Mouse (Mus musculus): Measurements from ENCODE around the gene Ift172. TPM values are rescaled to one million over a fixed set of nuclear protein-coding genes. Genes with fewer than 3 reads are reported as not detected.

Ift172 gene
- polyA plus RNA-seq, 1 experiment from 2014 or later, result 44.8 TPM

- WGBS, result 1% methylated on average over 46 of the region's 46 CpGs
- H3K27ac ChIP-seq, result peak within 1 kb of the TSS; percentile 68
Measured at GRCm38 (mm10) chr5:31295606-31296141, 4.8 kb upstream of the Ift172 start, which contains the start of gene Fndc4. Gene Fndc4 (minus strand): TSS chr5:31296080.

GRCm38 (mm10) chr5:31294964-31295605, 4.2 kb upstream of the Ift172 start:
- H3K4me3 ChIP-seq, result peak overlapping the region; percentile 98
- WGBS, result 3% methylated on average over 29 of the region's 29 CpGs
- peak overlapping the region; percentile 68 for H3K27ac ChIP-seq
- peak; percentile 29; the same call in 1 of the 2 replicates for ATAC-seq (ENCODE audit: insufficient number of reproducible peaks, insufficient read depth, low FRiP score, low TSS enrichment, low read depth)
- H3K36me3 ChIP-seq, result peaks cover 20% of the 10 kb centered on the region
- 0 out of 2 replicates have a peak, but pooled peaks cover 3% of the 10 kb centered on the region for H3K27me3 ChIP-seq
- H3K9ac ChIP-seq, result peak overlapping the region; percentile 98
- no peaks in the 10 kb centered on the region for H3K9me3 ChIP-seq
- peaks cover 33% of the 10 kb centered on the region for H3K4me1 ChIP-seq
- H3K4me2 ChIP-seq, result peak overlapping the region; percentile 87

More at GRCm38 (mm10) chr5:31295606-31296141, 4.8 kb upstream of the Ift172 start, which contains the start of gene Fndc4:
- Histone ChIP-seq H3K4me1 (peaks cover 30% of the 10 kb centered on the region), H3K4me3 (peak within 1 kb of the TSS; percentile 98), H3K36me3 (peaks cover 20% of the 10 kb centered on the region), H3K27me3 (0 out of 2 replicates have a peak, but pooled peaks cover 3% of the 10 kb centered on the region), H3K9me3 (no peaks in the 10 kb centered on the region), H3K4me2 (peak within 1 kb of the TSS; percentile 87), H3K9ac (peak within 1 kb of the TSS; percentile 98)
- peak; percentile 75; the same call in 1 of the 2 replicates for ATAC-seq (ENCODE audit: insufficient number of reproducible peaks, insufficient read depth, low FRiP score, low TSS enrichment, low read depth)

- Histone ChIP-seq H3K9me3 (no peaks in the 10 kb centered on the region), H3K27ac (peak overlapping the region; percentile 89), H3K9ac (peak overlapping the region; percentile 62), H3K4me1 (peaks cover 38% of the 10 kb centered on the region), H3K27me3 (no peaks in the 10 kb centered on the region), H3K4me2 (peak overlapping the region; percentile 69), H3K36me3 (peaks cover 29% of the 10 kb centered on the region), H3K4me3 (peak overlapping the region; percentile 50)
- WGBS, result 3% methylated on average over 9 of the region's 9 CpGs
- ATAC-seq (ENCODE audit: insufficient number of reproducible peaks, insufficient read depth, low FRiP score, low TSS enrichment, low read depth), result no peak
Measured at GRCm38 (mm10) chr5:31291361-31291688, 409 bp upstream of the Ift172 start.

- 80% methylated on average over 3 of the region's 3 CpGs for WGBS
- H3K27me3 ChIP-seq, result no peaks in the 10 kb centered on the region
- peaks cover 45% of the 10 kb centered on the region for H3K36me3 ChIP-seq
- H3K4me3 ChIP-seq, result peak overlapping the region; percentile 50
- H3K4me1 ChIP-seq, result peaks cover 34% of the 10 kb centered on the region
- H3K9ac ChIP-seq, result peak overlapping the region; percentile 73; the same call in 1 of the 2 replicates
- H3K4me2 ChIP-seq, result peak overlapping the region; percentile 69
- ATAC-seq (ENCODE audit: insufficient number of reproducible peaks, insufficient read depth, low FRiP score, low TSS enrichment, low read depth), result no peak
- H3K27ac ChIP-seq, result no peak overlapping the region
- H3K9me3 ChIP-seq, result no peaks in the 10 kb centered on the region
Measured at GRCm38 (mm10) chr5:31289626-31290230, 1.2 kb downstream of the Ift172 start.

GRCm38 (mm10) chr5:31288655-31289054, 2.3 kb downstream of the Ift172 start:
- H3K36me3 ChIP-seq, result peaks cover 49% of the 10 kb centered on the region
- ATAC-seq (ENCODE audit: insufficient number of reproducible peaks, insufficient read depth, low FRiP score, low TSS enrichment, low read depth), result no peak
- no peak overlapping the region for H3K4me2 ChIP-seq
- no peaks in the 10 kb centered on the region for H3K9me3 ChIP-seq
- WGBS, result 78% methylated on average over 3 of the region's 3 CpGs
- H3K27me3 ChIP-seq, result no peaks in the 10 kb centered on the region
- peaks cover 23% of the 10 kb centered on the region for H3K4me1 ChIP-seq
- H3K9ac ChIP-seq, result no peak overlapping the region
- H3K27ac ChIP-seq, result no peak overlapping the region
- H3K4me3 ChIP-seq, result no peak overlapping the region

- WGBS, result 82% methylated on average over 4 of the region's 4 CpGs
- peaks cover 49% of the 10 kb centered on the region for H3K36me3 ChIP-seq
- H3K27ac ChIP-seq, result no peak overlapping the region
- no peak overlapping the region for H3K4me2 ChIP-seq
- no peak overlapping the region for H3K9ac ChIP-seq
- no peak for ATAC-seq (ENCODE audit: insufficient number of reproducible peaks, insufficient read depth, low FRiP score, low TSS enrichment, low read depth)
- H3K4me1 ChIP-seq, result peaks cover 23% of the 10 kb centered on the region
- no peak overlapping the region for H3K4me3 ChIP-seq
- H3K9me3 ChIP-seq, result no peaks in the 10 kb centered on the region
- H3K27me3 ChIP-seq, result no peaks in the 10 kb centered on the region
Measured at GRCm38 (mm10) chr5:31288225-31288624, 2.7 kb downstream of the Ift172 start.

- no peak for ATAC-seq (ENCODE audit: insufficient number of reproducible peaks, insufficient read depth, low FRiP score, low TSS enrichment, low read depth)
- Histone ChIP-seq H3K4me1 (no peaks in the 10 kb centered on the region), H3K4me3 (no peak overlapping the region), H3K4me2 (no peak overlapping the region), H3K27me3 (no peaks in the 10 kb centered on the region), H3K9ac (no peak overlapping the region), H3K36me3 (peaks cover 90% of the 10 kb centered on the region), H3K9me3 (no peaks in the 10 kb centered on the region), H3K27ac (no peak overlapping the region)
- 85% methylated on average over 20 of the region's 20 CpGs for WGBS
Measured at GRCm38 (mm10) chr5:31279245-31279988, 11.5 kb downstream of the Ift172 start.

GRCm38 (mm10) chr5:31273018-31273417, 17.9 kb downstream of the Ift172 start:
- H3K36me3 ChIP-seq, result peaks cover 83% of the 10 kb centered on the region
- H3K9ac ChIP-seq, result no peak overlapping the region
- no peak overlapping the region for H3K4me3 ChIP-seq
- H3K27me3 ChIP-seq, result no peaks in the 10 kb centered on the region
- H3K9me3 ChIP-seq, result no peaks in the 10 kb centered on the region
- H3K4me1 ChIP-seq, result no peaks in the 10 kb centered on the region
- 87% methylated on average over 6 of the region's 6 CpGs for WGBS
- H3K27ac ChIP-seq, result no peak overlapping the region
- H3K4me2 ChIP-seq, result no peak overlapping the region
- ATAC-seq (ENCODE audit: insufficient number of reproducible peaks, insufficient read depth, low FRiP score, low TSS enrichment, low read depth), result no peak

GRCm38 (mm10) chr5:31267686-31268085, 23.2 kb downstream of the Ift172 start:
- H3K4me1 ChIP-seq, result no peaks in the 10 kb centered on the region
- no peak overlapping the region for H3K27ac ChIP-seq
- 78% methylated on average over 6 of the region's 6 CpGs for WGBS
- no peak overlapping the region for H3K4me3 ChIP-seq
- H3K36me3 ChIP-seq, result peaks cover 94% of the 10 kb centered on the region
- H3K9me3 ChIP-seq, result no peaks in the 10 kb centered on the region
- no peak for ATAC-seq (ENCODE audit: insufficient number of reproducible peaks, insufficient read depth, low FRiP score, low TSS enrichment, low read depth)
- H3K27me3 ChIP-seq, result no peaks in the 10 kb centered on the region
- no peak overlapping the region for H3K9ac ChIP-seq
- no peak overlapping the region for H3K4me2 ChIP-seq

- H3K4me1 ChIP-seq, result no peaks in the 10 kb centered on the region
- ATAC-seq (ENCODE audit: insufficient number of reproducible peaks, insufficient read depth, low FRiP score, low TSS enrichment, low read depth), result no peak
- no peaks in the 10 kb centered on the region for H3K9me3 ChIP-seq
- no peak overlapping the region for H3K4me2 ChIP-seq
- no peak overlapping the region for H3K27ac ChIP-seq
- H3K27me3 ChIP-seq, result no peaks in the 10 kb centered on the region
- WGBS, result 93% methylated on average over 7 of the region's 7 CpGs
- no peak overlapping the region for H3K4me3 ChIP-seq
- H3K9ac ChIP-seq, result no peak overlapping the region
- peaks cover 97% of the 10 kb centered on the region for H3K36me3 ChIP-seq
Measured at GRCm38 (mm10) chr5:31266101-31266500, 24.8 kb downstream of the Ift172 start.

- H3K36me3 ChIP-seq, result peaks cover 88% of the 10 kb centered on the region
- 87% methylated on average over 11 of the region's 11 CpGs for WGBS
- no peak overlapping the region for H3K27ac ChIP-seq
- no peaks in the 10 kb centered on the region for H3K9me3 ChIP-seq
- H3K9ac ChIP-seq, result no peak overlapping the region
- H3K27me3 ChIP-seq, result no peaks in the 10 kb centered on the region
- H3K4me2 ChIP-seq, result no peak overlapping the region
- H3K4me1 ChIP-seq, result peaks cover 12% of the 10 kb centered on the region
- no peak for ATAC-seq (ENCODE audit: insufficient number of reproducible peaks, insufficient read depth, low FRiP score, low TSS enrichment, low read depth)
- H3K4me3 ChIP-seq, result no peak overlapping the region
Measured at GRCm38 (mm10) chr5:31257616-31258015, 33.3 kb downstream of the Ift172 start.

Data from embryonic facial prominence, embryonic 13.5 days (tissue).